Mouse (Mus musculus) heart, embryonic 12.5 days (tissue): ENCODE results near the gene Cyp4a10. TPM values are rescaled to one million over a fixed set of nuclear protein-coding genes. Genes with fewer than 3 reads are reported as not detected.

Experiments
- polyA plus RNA-seq: library from polyadenylated mRNA; unstranded; fragments of >200 nt; fragmentation: Nextera tagmentation; extraction: Ambion mirVana; gene quantifications from 2 replicates; pipeline ENCODE4 v1.2.1, GENCODE M21; 2016

Gene Cyp4a10
- polyA plus RNA-seq, 1 experiment from 2014 or later = not detected

Other genes with a start within 250 kb of the Cyp4a10 start
- gene Cyp4a12a, start 219.2 kb upstream of the Cyp4a10 start, polyA plus RNA-seq = not detected in 2 replicates
- gene Cyp4a12b, start 106.6 kb upstream of the Cyp4a10 start, polyA plus RNA-seq = not detected in 2 replicates
- not detected in 2 replicates for gene Cyp4a30b, start 65.7 kb upstream of the Cyp4a10 start, polyA plus RNA-seq
- not detected in 2 replicates for gene Cyp4a14, start 22.1 kb upstream of the Cyp4a10 start, polyA plus RNA-seq
- not detected in 2 replicates for gene Cyp4a31, start 45.4 kb downstream of the Cyp4a10 start, polyA plus RNA-seq
- gene Cyp4a32, start 82.7 kb downstream of the Cyp4a10 start, polyA plus RNA-seq = not detected in 2 replicates
- gene Cyp4b1, start 129.5 kb downstream of the Cyp4a10 start, polyA plus RNA-seq = 0.74 and 1.1 TPM in 2 replicates
- 34.2 and 37.4 TPM in 2 replicates for gene Efcab14, start 219.5 kb downstream of the Cyp4a10 start, polyA plus RNA-seq